Mouse (Mus musculus) CH12.LX (cell line): ENCODE measurements around the gene Prrc2a.
A peak's percentile ranks its signal among the peaks of the same experiment; 100 is the strongest.

Experiments
- CTCF ChIP-seq, 2 experiments: IDR thresholded peaks in 1 of 2; conservative IDR thresholded peaks in 1 of 2; 2 replicates each; pipeline ENCODE4 v1.5.1; 2011 to 2012; ENCODE audit warnings: low read depth in 2 of 2, low read length in 2 of 2, improper control_type of control experiment in 1 of 2, inconsistent platforms in 1 of 2, mild to moderate bottlenecking in 1 of 2, moderate library complexity in 1 of 2
- POLR2A ChIP-seq: IDR thresholded peaks from 2 replicates; pipeline ENCODE4 v1.6.1; 2011; ENCODE audit warnings: low read depth, mild to moderate bottlenecking, improper control_type of control experiment, low read length
- USF1 ChIP-seq: IDR thresholded peaks from 2 replicates; pipeline ENCODE4 v1.6.1; 2014; ENCODE audit warnings: low read depth, mild to moderate bottlenecking, inconsistent platforms, low read length, improper control_type of control experiment

GRCm38 (mm10) chr17:35178528-35178927 is 13.8 kb upstream of the Prrc2a start:
- TF ChIP-seq POLR2A (no peak), CTCF (conservative IDR thresholded peaks at IDR 0.05 in 1 of 2, IDR thresholded peaks at IDR 0.05 in 1 of 2; ENCODE audit: low read depth in 2 of 2, low read length in 2 of 2) (peak; percentile 83 to 98), USF1 (no peak)
